Mouse (Mus musculus) liver, embryonic 15.5 days (tissue): ENCODE results near the gene Pgk1. TPM values are rescaled to one million over a fixed set of nuclear protein-coding genes. Genes with fewer than 3 reads are reported as not detected.

Experiments used
- ATAC-seq: fragments of 200-750 bp; cut with Nextera tagmentation; 2 replicates; pipeline ENCODE4 v1.8.0; 2017; ENCODE audit warnings: moderate number of reproducible peaks, mild to moderate bottlenecking, moderate library complexity; ENCODE audit not compliant: insufficient read depth
- H3K27ac ChIP-seq: fragments of 300-500 bp; sonication (generic); replicated peaks from 2 replicates; pipeline ENCODE4 v1.5.1; 2015; ENCODE audit warnings: mild to moderate bottlenecking, inconsistent platforms
- H3K27me3 ChIP-seq: fragments of 300-500 bp; sonication (generic); 2 replicates; pipeline ENCODE4 v1.6.1; 2015; ENCODE audit warnings: mild to moderate bottlenecking, inconsistent platforms
- H3K36me3 ChIP-seq: fragments of 300-500 bp; sonication (generic); replicated peaks from 2 replicates; pipeline ENCODE4 v1.6.1; 2015; ENCODE audit warnings: moderate library complexity, mild to moderate bottlenecking, inconsistent platforms
- H3K4me1 ChIP-seq: fragments of 300-500 bp; sonication (generic); replicated peaks from 2 replicates; pipeline ENCODE4 v1.6.1; 2015; ENCODE audit warnings: inconsistent platforms
- H3K4me2 ChIP-seq: fragments of 300-500 bp; sonication (generic); 2 replicates; pipeline ENCODE4 v1.6.1; 2015; ENCODE audit warnings: moderate library complexity, mild to moderate bottlenecking, inconsistent platforms
- H3K4me3 ChIP-seq: fragments of 300-500 bp; sonication (generic); replicated peaks from 2 replicates; pipeline ENCODE4 v1.5.1; 2015; ENCODE audit warnings: mild to moderate bottlenecking, inconsistent platforms
- H3K9ac ChIP-seq: fragments of 300-500 bp; sonication (generic); 2 replicates; pipeline ENCODE4 v1.6.1; 2015; ENCODE audit warnings: moderate library complexity, mild to moderate bottlenecking, inconsistent platforms
- H3K9me3 ChIP-seq: fragments of 300-500 bp; sonication (generic); replicated peaks from 2 replicates; pipeline ENCODE4 v1.6.1; 2016; ENCODE audit warnings: inconsistent platforms
- WGBS: fragments of 180-500 bp; shearing (Covaris S2); methylation state at CpG from one replicate; pipeline ENCODE4 v1.1.7; 2015; ENCODE audit warnings: mixed read lengths; ENCODE audit not compliant: insufficient replicate concordance; 5-methylcytosine and 5-hydroxymethylcytosine counted together
- polyA plus RNA-seq: library from polyadenylated mRNA; unstranded; fragments of >200 nt; fragmentation: Nextera tagmentation; extraction: Ambion mirVana; gene quantifications from 2 replicates; pipeline ENCODE4 v1.2.1, GENCODE M21; 2015

Gene Pgk1
- polyA plus RNA-seq, 1 experiment from 2014 or later = 163 TPM

DNA sequence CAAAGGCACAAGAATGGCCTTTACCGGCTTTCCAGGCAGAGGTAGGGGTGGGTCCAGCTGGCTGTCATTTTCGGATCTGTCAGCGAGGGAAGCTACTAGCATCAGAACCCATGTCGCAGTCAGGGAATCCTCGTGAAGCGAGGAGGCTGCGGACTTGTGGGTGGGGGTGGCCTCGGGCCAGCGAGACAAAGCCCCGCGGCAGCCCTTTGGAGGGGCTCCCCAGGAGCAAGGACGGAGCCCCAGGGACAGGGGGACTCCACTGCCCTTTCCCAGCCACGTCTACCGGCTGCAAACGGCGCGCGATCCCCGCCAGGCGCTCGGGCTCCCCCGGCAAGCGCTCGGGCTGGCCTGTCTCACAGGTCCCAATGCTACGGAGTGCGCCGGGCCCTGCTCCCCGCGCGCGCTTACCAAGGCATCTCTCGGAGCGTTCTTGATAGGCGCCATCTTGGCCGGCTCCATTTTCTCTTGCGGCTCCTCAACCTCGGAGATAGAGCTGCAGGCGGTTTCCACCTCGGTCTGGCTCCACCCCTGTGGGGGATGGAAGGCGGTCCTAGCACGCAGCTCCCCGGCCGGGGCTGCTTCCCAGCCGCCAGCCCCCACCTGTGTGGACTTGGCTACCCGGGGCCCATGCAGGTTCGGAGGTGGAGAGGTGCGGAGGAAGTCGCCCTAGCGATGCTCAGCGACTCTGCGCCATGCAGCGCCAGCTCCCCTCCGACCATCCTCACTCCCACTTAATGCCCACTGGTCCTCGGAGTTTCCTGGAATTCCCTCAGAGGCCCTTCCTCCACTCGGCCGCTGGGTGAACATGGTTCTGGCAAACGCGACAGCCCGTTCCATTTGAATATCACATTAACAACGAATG is 32.5 kb downstream of the Pgk1 start:
- Histone ChIP-seq H3K27me3 (no peaks in the 10 kb centered on the region), H3K4me3 (peak overlapping the region; percentile 71), H3K36me3 (no peaks in the 10 kb centered on the region), H3K4me2 (peak overlapping the region; percentile 75), H3K9ac (peak overlapping the region; percentile 69), H3K9me3 (no peaks in the 10 kb centered on the region), H3K27ac (no peak overlapping the region), H3K4me1 (no peaks in the 10 kb centered on the region)
- WGBS = 16% methylated on average over 60 of the region's 60 CpGs
- peak; percentile 88 for ATAC-seq

DNA sequence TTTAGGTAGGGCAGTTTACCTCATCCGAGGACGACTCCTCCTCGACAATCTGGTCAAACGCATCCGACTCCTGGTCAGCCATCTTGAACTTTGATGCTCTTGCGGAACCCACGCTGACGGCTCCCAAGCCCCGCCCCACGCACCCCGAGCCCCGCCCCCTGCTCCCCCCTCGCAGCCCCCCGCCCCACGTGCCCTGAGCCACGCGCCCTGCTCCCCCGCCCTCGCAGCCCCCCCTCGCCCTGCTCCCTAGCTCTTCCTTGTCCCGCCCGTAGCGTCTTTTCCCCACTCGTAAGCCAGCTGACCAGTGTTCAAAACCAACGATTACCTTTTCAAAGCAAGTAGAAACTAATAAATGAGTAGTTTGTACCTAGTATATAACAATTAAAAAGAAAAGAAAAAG is 34.2 kb downstream of the Pgk1 start, which contains the start of gene Taf9b:
TSS of gene Taf9b (minus strand) at position 101 of the 400 bp plus-strand sequence.
- no peak for ATAC-seq
- no peaks in the 10 kb centered on the region for H3K27me3 ChIP-seq
- WGBS = 80% methylated on average over 25 of the region's 25 CpGs
- no peaks in the 10 kb centered on the region for H3K9me3 ChIP-seq
- peak within 1 kb of the TSS; percentile 71 for H3K4me3 ChIP-seq
- no peaks in the 10 kb centered on the region for H3K36me3 ChIP-seq
- no peak within 1 kb of the TSS for H3K27ac ChIP-seq
- H3K9ac ChIP-seq = no peak within 1 kb of the TSS
- peak within 1 kb of the TSS; percentile 75 for H3K4me2 ChIP-seq
- H3K4me1 ChIP-seq = no peaks in the 10 kb centered on the region

Other genes starting within 250 kb of the Pgk1 start
- gene Magt1, start 175.2 kb upstream of the Pgk1 start, polyA plus RNA-seq = 29.1 and 30.3 TPM in 2 replicates
- gene Cox7b, start 171.4 kb upstream of the Pgk1 start, polyA plus RNA-seq = 205 and 265 TPM in 2 replicates
- 9.4 and 11.5 TPM in 2 replicates for gene Atp7a, start 159.8 kb upstream of the Pgk1 start, polyA plus RNA-seq
- 1.4 TPM in 2 replicates for gene Tlr13, start 43.9 kb upstream of the Pgk1 start, polyA plus RNA-seq
- gene Taf9b, start 34.1 kb downstream of the Pgk1 start, polyA plus RNA-seq = 4.2 and 4.3 TPM in 2 replicates
- not detected in 2 replicates for gene Fnd3c2, start 68.3 kb downstream of the Pgk1 start, polyA plus RNA-seq